In the genomic region with DNA sequence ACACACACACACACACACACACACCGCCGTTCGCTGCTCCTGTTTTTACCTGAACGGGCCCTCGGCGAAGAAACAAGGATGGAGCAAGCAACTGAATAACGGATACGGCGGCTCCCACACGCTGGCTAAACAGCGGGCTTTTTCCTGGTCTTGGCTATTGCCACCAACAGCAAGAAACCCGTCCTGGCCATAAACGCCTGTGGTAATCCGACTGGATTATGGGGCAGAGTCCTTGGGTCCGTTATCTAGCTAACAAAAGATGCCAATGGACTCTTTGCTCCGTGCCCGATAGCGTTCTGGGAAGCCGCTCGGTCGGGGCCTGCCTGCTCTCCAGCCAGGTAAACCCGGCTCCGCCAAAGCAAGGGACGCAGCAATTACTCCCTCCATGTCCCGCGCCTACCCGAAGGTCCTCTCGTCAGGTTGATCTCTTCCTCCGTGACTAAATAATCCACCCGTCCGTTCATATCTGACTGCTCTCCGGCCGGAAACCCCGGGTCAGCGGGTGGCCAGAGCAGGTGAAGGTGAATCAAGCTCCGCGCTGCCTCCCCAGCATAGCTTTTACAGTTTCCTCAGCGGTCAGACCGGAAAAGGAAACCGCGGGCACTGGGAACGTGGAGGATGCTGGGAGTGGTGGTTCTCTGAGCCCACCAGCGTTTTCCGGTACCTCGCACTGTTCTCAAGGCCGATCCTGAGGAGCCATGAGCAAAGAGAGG, we compare ENCODE assay signal across 7 mouse cellular contexts. TPM values are rescaled to one million over a fixed set of nuclear protein-coding genes. Genes with fewer than 3 reads are reported as not detected.
DNase-seq lines count a peak whose midpoint lies in the region; ATAC-seq lines count a peak whose summit lies in the region.

A gene (minus strand): TSS at position 590 of the 713 bp plus-strand sequence.
A gene (minus strand): TSS at position 596 of the 713 bp plus-strand sequence.

- H3K27me3 ChIP-seq in intestine, embryonic 16.5 days (replicated peaks; ENCODE audit: control insufficient read depth, insufficient read depth, low read length), result no peaks in the 10 kb centered on the region
- no peaks in the 10 kb centered on the region for H3K27me3 ChIP-seq in midbrain, embryonic 11.5 days (ENCODE audit: control insufficient read depth, insufficient read depth, low read length)

- H3K9ac ChIP-seq in intestine, embryonic 16.5 days (ENCODE audit: low read depth, low read length), result peak within 1 kb of the TSS; percentile 78
- peak within 1 kb of the TSS; percentile 78 for H3K9ac ChIP-seq in midbrain, embryonic 11.5 days (ENCODE audit: low read length)

- intact Hi-C loops in left cerebral cortex, postnatal 36 days (cut with DNase I), result loop anchor here (2.0 kb wide), 1 partner anchor 62 kb away; a partner anchor contains a TSS

- peak; percentile 81 for DNase-seq in adrenal gland, adult 8-10 months
- DNase-seq in embryo, embryonic 9.5 days (ENCODE audit: extremely low spot score), result peak; percentile 86
- DNase-seq in gastrocnemius, postnatal 4 days (ENCODE audit: low spot score in 2 of 2), result peak; percentile 61 to 76
- peak; percentile 90 for DNase-seq in left cerebral cortex, postnatal 36 days (ENCODE audit: low spot score in 2 of 2)
- DNase-seq in midbrain, embryonic 11.5 days (ENCODE audit: low spot score, missing footprints), result peak; percentile 98
- peak; percentile 69 for DNase-seq in skeletal muscle tissue, adult 2 months (ENCODE audit: low read depth, low spot score)

- no peaks in the 10 kb centered on the region for H3K9me3 ChIP-seq in intestine, embryonic 16.5 days (ENCODE audit: control insufficient read depth, low read length)
- H3K9me3 ChIP-seq in midbrain, embryonic 11.5 days (ENCODE audit: control insufficient read depth, low read length), result no peaks in the 10 kb centered on the region

- peak; percentile 95 for ATAC-seq in intestine, embryonic 16.5 days
- ATAC-seq in midbrain, embryonic 11.5 days (ENCODE audit: low FRiP score), result peak; percentile 92

- no peaks in the 10 kb centered on the region for H3K36me3 ChIP-seq in intestine, embryonic 16.5 days (ENCODE audit: control insufficient read depth, insufficient read depth, low read length)
- H3K36me3 ChIP-seq in midbrain, embryonic 11.5 days (ENCODE audit: control insufficient read depth, insufficient read depth, low read length), result no peaks in the 10 kb centered on the region

- H3K4me3 ChIP-seq in intestine, embryonic 16.5 days (ENCODE audit: low read length), result peak within 1 kb of the TSS; percentile 64
- H3K4me3 ChIP-seq in midbrain, embryonic 11.5 days (ENCODE audit: low read depth, low read length), result peak within 1 kb of the TSS; percentile 78

- no peaks in the 10 kb centered on the region for H3K4me1 ChIP-seq in intestine, embryonic 16.5 days (ENCODE audit: control insufficient read depth, insufficient read depth, low read length)
- H3K4me1 ChIP-seq in midbrain, embryonic 11.5 days (ENCODE audit: control insufficient read depth, insufficient read depth, low read length), result peaks cover 4% of the 10 kb centered on the region

- peak within 1 kb of the TSS; percentile 58 for H3K27ac ChIP-seq in intestine, embryonic 16.5 days (ENCODE audit: low read length)
- H3K27ac ChIP-seq in midbrain, embryonic 11.5 days (ENCODE audit: low read depth, low read length), result peak within 1 kb of the TSS; percentile 20; the same call in 1 of the 2 replicates

- WGBS in intestine, embryonic 16.5 days, result under 1% methylated on average over 46 of the region's 46 CpGs
- WGBS in midbrain, embryonic 11.5 days, result under 1% methylated on average over 46 of the region's 46 CpGs

- H3K4me2 ChIP-seq in intestine, embryonic 16.5 days (ENCODE audit: low read depth, low read length), result peak within 1 kb of the TSS; percentile 63
- H3K4me2 ChIP-seq in midbrain, embryonic 11.5 days, result peak within 1 kb of the TSS; percentile 60

RNA-seq across cellular contexts. Expression of the first gene that starts in this region (rescaled TPM):
- total RNA-seq in adrenal gland, adult 8-10 months (2022), result 10 to 100 TPM; 35.1 to 44.2 (median 39.5) TPM
- total RNA-seq in gastrocnemius, postnatal 4 days (2021), result 10 to 100 TPM; 23.2 to 28.2 TPM
- 28.9 and 29.0 TPM in 2 replicates for polyA plus RNA-seq in intestine, embryonic 16.5 days (2015; fragmentation: Nextera tagmentation; extraction: Ambion mirVana)
- total RNA-seq in left cerebral cortex, postnatal 36 days (2021), result 10 to 100 TPM; 39.6 to 40.5 TPM
- polyA plus RNA-seq in midbrain, embryonic 11.5 days (2014; fragmentation: Nextera tagmentation; extraction: Ambion mirVana), result 32.5 and 34.5 TPM in 2 replicates

RNA-seq across cellular contexts. Expression of the second gene that starts in this region (rescaled TPM):
- 10 to 100 TPM; 29.3 to 38.4 (median 35.3) TPM for total RNA-seq in adrenal gland, adult 8-10 months (2022)
- total RNA-seq in gastrocnemius, postnatal 4 days (2021), result 10 to 100 TPM; 21.6 to 26.7 TPM
- polyA plus RNA-seq in intestine, embryonic 16.5 days (2015; fragmentation: Nextera tagmentation; extraction: Ambion mirVana), result 41.5 and 42.1 TPM in 2 replicates
- total RNA-seq in left cerebral cortex, postnatal 36 days (2021), result 10 to 100 TPM; 31.2 to 35.2 TPM
- 35.7 and 36.5 TPM in 2 replicates for polyA plus RNA-seq in midbrain, embryonic 11.5 days (2014; fragmentation: Nextera tagmentation; extraction: Ambion mirVana)

Comparison
In these comparisons a context has a peak if more than half of its experiments do, and no peak if none do; other contexts are left out.
1. Peak in every context shown above with its lines: DNase-seq, ATAC-seq, H3K4me3 ChIP-seq and H3K27ac ChIP-seq.